Mouse (Mus musculus) E14TG2a.4 (cell line): ENCODE data around the gene Hdac9.

ENCODE experiments used
- CTCF ChIP-seq: conservative IDR thresholded peaks from 2 replicates; pipeline ENCODE4 v1.5.1; 2014; ENCODE audit warnings: low read length
- NANOG ChIP-seq: IDR thresholded peaks from 2 replicates; pipeline ENCODE4 v1.6.1; 2014; ENCODE audit warnings: borderline replicate concordance, low read length, mixed read lengths
- POU5F1 ChIP-seq: IDR thresholded peaks from 2 replicates; pipeline ENCODE4 v1.6.1; 2014; ENCODE audit warnings: low read length, borderline replicate concordance

GRCm38 (mm10) chr12:34618321-34618720, 298.6 kb downstream of the Hdac9 start:
- TF ChIP-seq CTCF (no peak), POU5F1 (no peak), NANOG (no peak)
